Mouse (Mus musculus) CD4-positive, CD25-positive, alpha-beta regulatory T cell, adult 4 months (primary cell): ENCODE results near the gene Lsm3. TPM values are rescaled to one million over a fixed set of nuclear protein-coding genes. Genes with fewer than 3 reads are reported as not detected.

Experiments
- ATAC-seq: one replicate; pipeline ENCODE4 v1.8.0; 2017
- polyA plus RNA-seq, 2 experiments: library from polyadenylated mRNA; unstranded; fragments of 100-300 nt; shearing (Covaris generic); gene quantifications; one replicate each; pipeline ENCODE4 v1.2.1; 2017

Lsm3 gene
- polyA plus RNA-seq, 2 experiments from 2014 or later = 129 to 140 TPM

DNA sequence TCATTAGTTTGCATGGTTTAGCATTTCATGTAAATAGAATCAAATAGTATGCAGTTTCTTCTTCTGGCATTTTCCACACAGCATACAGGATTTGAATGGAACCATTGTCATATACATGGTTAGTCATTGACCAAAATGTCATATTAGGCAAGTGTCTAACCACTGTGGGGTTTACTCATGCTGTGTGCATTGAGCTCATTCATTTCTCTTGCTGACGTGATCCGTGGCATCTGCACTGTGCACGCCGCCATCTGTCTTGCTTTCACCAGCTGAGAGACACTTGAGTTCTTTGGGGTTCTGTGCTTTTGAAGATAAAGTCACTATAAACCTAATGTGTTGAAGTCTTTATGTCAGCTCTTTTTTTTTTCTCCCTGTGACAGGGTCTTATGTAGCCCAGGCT is 43.6 kb downstream of the Lsm3 start:
- ATAC-seq = no peak

- ATAC-seq = no peak
Observed at GRCm38 (mm10) chr6:91560186-91560585, 44.5 kb downstream of the Lsm3 start.

DNA sequence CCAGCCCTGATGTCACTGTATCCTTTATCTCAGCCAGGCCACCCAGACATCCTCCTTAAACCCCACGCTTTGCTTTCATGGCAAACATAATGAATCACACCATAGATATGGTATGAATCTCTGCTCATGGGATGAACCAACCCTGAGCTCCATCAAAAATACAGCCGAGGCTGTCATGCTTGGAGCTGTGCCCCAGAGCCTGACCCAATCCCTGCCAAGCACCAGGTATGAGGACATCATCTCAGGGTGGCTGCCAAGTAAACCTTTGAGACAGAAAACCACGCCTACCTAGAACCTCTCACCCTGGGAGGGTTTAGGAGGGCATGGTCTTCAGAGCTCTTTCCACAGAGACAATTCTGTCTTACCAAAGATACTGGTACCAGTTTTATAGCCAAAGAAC is 47.3 kb downstream of the Lsm3 start:
- ATAC-seq = no peak

GRCm38 (mm10) chr6:91566407-91566806 is 50.7 kb downstream of the Lsm3 start:
- ATAC-seq = no peak

Other genes with a start within 250 kb of the Lsm3 start
- gene Wnt7a, start 104.6 kb upstream of the Lsm3 start, polyA plus RNA-seq = not detected
- gene Chchd4, start 42.4 kb upstream of the Lsm3 start, polyA plus RNA-seq = 10 to 100 TPM; 10.5 to 11.4 TPM
- gene Tmem43, start 42.2 kb upstream of the Lsm3 start, polyA plus RNA-seq = 10 to 100 TPM; 62.2 to 99.3 TPM
- gene Xpc, start within 50 bp of the Lsm3 start, polyA plus RNA-seq = 10 to 100 TPM; 13.4 to 18.2 TPM
- 10 to 100 TPM; 43.3 to 45.1 TPM for gene Slc6a6, start 168.1 kb downstream of the Lsm3 start, polyA plus RNA-seq